Mouse (Mus musculus) hindbrain, embryonic 15.5 days (tissue): Measurements from ENCODE around the gene Inca1. TPM values are rescaled to one million over a fixed set of nuclear protein-coding genes. Genes with fewer than 3 reads are reported as not detected.
A peak's percentile ranks its signal among the peaks of the same experiment; 100 is the strongest.

Experiments used
- ATAC-seq: fragments of 200-750 bp; cut with Nextera tagmentation; 2 replicates; pipeline ENCODE4 v1.8.0; 2017; ENCODE audit warnings: low read depth, moderate number of reproducible peaks, moderate TSS enrichment; ENCODE audit not compliant: low FRiP score
- H3K27ac ChIP-seq: fragments of 300-500 bp; sonication (generic); replicated peaks from 2 replicates; pipeline ENCODE4 v1.5.1; 2015; ENCODE audit warnings: mild to moderate bottlenecking, inconsistent platforms
- H3K27me3 ChIP-seq: fragments of 300-500 bp; sonication (generic); 2 replicates; pipeline ENCODE4 v1.6.1; 2015; ENCODE audit warnings: control low read depth, inconsistent platforms
- H3K36me3 ChIP-seq: fragments of 300-500 bp; sonication (generic); 2 replicates; pipeline ENCODE4 v1.6.1; 2015; ENCODE audit warnings: control low read depth, inconsistent platforms
- H3K4me1 ChIP-seq: fragments of 300-500 bp; sonication (generic); replicated peaks from 2 replicates; pipeline ENCODE4 v1.6.1; 2015; ENCODE audit warnings: control low read depth, inconsistent platforms
- H3K4me2 ChIP-seq: fragments of 300-500 bp; sonication (generic); 2 replicates; pipeline ENCODE4 v1.6.1; 2015; ENCODE audit warnings: moderate library complexity, mild to moderate bottlenecking, inconsistent platforms
- H3K4me3 ChIP-seq: fragments of 300-500 bp; sonication (generic); 2 replicates; pipeline ENCODE4 v1.5.1; 2015; ENCODE audit warnings: mild to moderate bottlenecking, inconsistent platforms
- H3K9ac ChIP-seq: fragments of 300-500 bp; sonication (generic); 2 replicates; pipeline ENCODE4 v1.6.1; 2015; ENCODE audit warnings: inconsistent platforms
- H3K9me3 ChIP-seq: fragments of 300-500 bp; sonication (generic); 2 replicates; pipeline ENCODE4 v1.6.1; 2016; ENCODE audit warnings: control low read depth, inconsistent platforms
- WGBS: fragments of 180-500 bp; shearing (Covaris S2); methylation state at CpG from one replicate; pipeline ENCODE4 v1.1.7; 2015; 5-methylcytosine and 5-hydroxymethylcytosine counted together
- polyA plus RNA-seq: library from polyadenylated mRNA; unstranded; fragments of >200 nt; fragmentation: Nextera tagmentation; extraction: Ambion mirVana; gene quantifications from 2 replicates; pipeline ENCODE4 v1.2.1, GENCODE M21; 2015

The Inca1 gene
- polyA plus RNA-seq, result 1.8 and 1.9 TPM in 2 replicates

GRCm38 (mm10) chr11:70699722-70700556 is at the start of gene Inca1, which contains the start of gene Kif1c:
TSS of gene Inca1 (minus strand) at chr11:70700155.
TSS of gene Kif1c (plus strand) at chr11:70700548.
- Histone ChIP-seq H3K9ac (peak within 1 kb of the TSS; percentile 89), H3K9me3 (no peaks in the 10 kb centered on the region), H3K4me2 (peak within 1 kb of the TSS; percentile 83), H3K4me1 (peaks cover 24% of the 10 kb centered on the region), H3K36me3 (peaks cover 7% of the 10 kb centered on the region), H3K27me3 (no peaks in the 10 kb centered on the region), H3K27ac (peak within 1 kb of the TSS; percentile 96), H3K4me3 (peak within 1 kb of the TSS; percentile 81)
- ATAC-seq, result peak; percentile 96
- WGBS, result 1% methylated on average over 69 of the region's 69 CpGs

GRCm38 (mm10) chr11:70747876-70748545 is 48.1 kb upstream of the Inca1 start:
- no peaks in the 10 kb centered on the region for H3K4me1 ChIP-seq
- H3K27ac ChIP-seq, result no peak overlapping the region
- no peak for ATAC-seq
- 92% methylated on average over 4 of the region's 4 CpGs for whole genome bisulfite sequencing
- no peak overlapping the region for H3K4me2 ChIP-seq
- H3K4me3 ChIP-seq, result no peak overlapping the region
- H3K9me3 ChIP-seq, result no peaks in the 10 kb centered on the region
- no peak overlapping the region for H3K9ac ChIP-seq
- no peaks in the 10 kb centered on the region for H3K36me3 ChIP-seq
- H3K27me3 ChIP-seq, result no peaks in the 10 kb centered on the region

- H3K36me3 ChIP-seq, result no peaks in the 10 kb centered on the region
- no peak overlapping the region for H3K4me3 ChIP-seq
- H3K4me1 ChIP-seq, result no peaks in the 10 kb centered on the region
- H3K27me3 ChIP-seq, result no peaks in the 10 kb centered on the region
- no peaks in the 10 kb centered on the region for H3K9me3 ChIP-seq
- no peak for ATAC-seq
- no peak overlapping the region for H3K9ac ChIP-seq
- WGBS, result 91% methylated on average over 7 of the region's 7 CpGs
- H3K4me2 ChIP-seq, result no peak overlapping the region
- H3K27ac ChIP-seq, result no peak overlapping the region
These were observed 45.7 kb upstream of the Inca1 start for GRCm38 (mm10) chr11:70745636-70746035.

GRCm38 (mm10) chr11:70742581-70743459 is 42.9 kb upstream of the Inca1 start:
- Histone ChIP-seq H3K36me3 (no peaks in the 10 kb centered on the region), H3K4me1 (no peaks in the 10 kb centered on the region), H3K9ac (no peak overlapping the region), H3K4me3 (no peak overlapping the region), H3K27me3 (no peaks in the 10 kb centered on the region), H3K4me2 (no peak overlapping the region), H3K9me3 (no peaks in the 10 kb centered on the region), H3K27ac (no peak overlapping the region)
- ATAC-seq, result no peak
- 74% methylated on average over 12 of the region's 12 CpGs for whole genome bisulfite sequencing

GRCm38 (mm10) chr11:70742117-70742516 is 42.2 kb upstream of the Inca1 start:
- H3K27ac ChIP-seq, result no peak overlapping the region
- no peaks in the 10 kb centered on the region for H3K36me3 ChIP-seq
- ATAC-seq, result no peak
- H3K4me2 ChIP-seq, result no peak overlapping the region
- H3K9me3 ChIP-seq, result no peaks in the 10 kb centered on the region
- no peaks in the 10 kb centered on the region for H3K4me1 ChIP-seq
- no peaks in the 10 kb centered on the region for H3K27me3 ChIP-seq
- no peak overlapping the region for H3K9ac ChIP-seq
- no peak overlapping the region for H3K4me3 ChIP-seq
- 87% methylated on average over 7 of the region's 7 CpGs for WGBS

GRCm38 (mm10) chr11:70741603-70742002 is 41.6 kb upstream of the Inca1 start:
- H3K27me3 ChIP-seq, result no peaks in the 10 kb centered on the region
- no peak for ATAC-seq
- 84% methylated on average over 3 of the region's 3 CpGs for WGBS
- H3K27ac ChIP-seq, result no peak overlapping the region
- H3K4me3 ChIP-seq, result no peak overlapping the region
- H3K36me3 ChIP-seq, result no peaks in the 10 kb centered on the region
- H3K4me1 ChIP-seq, result no peaks in the 10 kb centered on the region
- H3K4me2 ChIP-seq, result no peak overlapping the region
- no peak overlapping the region for H3K9ac ChIP-seq
- H3K9me3 ChIP-seq, result no peaks in the 10 kb centered on the region

GRCm38 (mm10) chr11:70737749-70738148 is 37.8 kb upstream of the Inca1 start:
- Histone ChIP-seq H3K4me1 (no peaks in the 10 kb centered on the region), H3K36me3 (no peaks in the 10 kb centered on the region), H3K9me3 (no peaks in the 10 kb centered on the region), H3K27ac (no peak overlapping the region), H3K27me3 (no peaks in the 10 kb centered on the region), H3K4me3 (no peak overlapping the region), H3K4me2 (no peak overlapping the region), H3K9ac (no peak overlapping the region)
- ATAC-seq, result no peak
- 66% methylated on average over 5 of the region's 5 CpGs for WGBS

GRCm38 (mm10) chr11:70733256-70733655 is 33.3 kb upstream of the Inca1 start:
- peaks cover 8% of the 10 kb centered on the region for H3K36me3 ChIP-seq
- no peak for ATAC-seq
- no peak overlapping the region for H3K27ac ChIP-seq
- H3K4me3 ChIP-seq, result no peak overlapping the region
- H3K27me3 ChIP-seq, result no peaks in the 10 kb centered on the region
- H3K9me3 ChIP-seq, result no peaks in the 10 kb centered on the region
- no peaks in the 10 kb centered on the region for H3K4me1 ChIP-seq
- 74% methylated on average over 5 of the region's 5 CpGs for WGBS
- no peak overlapping the region for H3K9ac ChIP-seq
- no peak overlapping the region for H3K4me2 ChIP-seq

- 65% methylated on average over 5 of the region's 5 CpGs for WGBS
- Histone ChIP-seq H3K36me3 (peaks cover 27% of the 10 kb centered on the region), H3K4me3 (no peak overlapping the region), H3K4me2 (no peak overlapping the region), H3K4me1 (no peaks in the 10 kb centered on the region), H3K27me3 (no peaks in the 10 kb centered on the region), H3K9ac (no peak overlapping the region), H3K27ac (peak overlapping the region; percentile 63), H3K9me3 (no peaks in the 10 kb centered on the region)
- ATAC-seq, result peak; percentile 68; the same call in 1 of the 2 replicates
These were observed 31.2 kb upstream of the Inca1 start for GRCm38 (mm10) chr11:70731178-70731577.

- Histone ChIP-seq H3K4me3 (no peak overlapping the region), H3K27me3 (no peaks in the 10 kb centered on the region), H3K9me3 (no peaks in the 10 kb centered on the region), H3K4me2 (no peak overlapping the region), H3K9ac (no peak overlapping the region), H3K27ac (peak overlapping the region; percentile 63), H3K36me3 (peaks cover 33% of the 10 kb centered on the region), H3K4me1 (no peaks in the 10 kb centered on the region)
- no peak for ATAC-seq
- WGBS, result 90% methylated on average over 9 of the region's 9 CpGs
These were observed 30.6 kb upstream of the Inca1 start for GRCm38 (mm10) chr11:70730427-70731038.

- no peaks in the 10 kb centered on the region for H3K27me3 ChIP-seq
- no peak overlapping the region for H3K27ac ChIP-seq
- H3K4me1 ChIP-seq, result no peaks in the 10 kb centered on the region
- no peak for ATAC-seq
- WGBS, result 88% methylated on average over 5 of the region's 5 CpGs
- H3K9me3 ChIP-seq, result no peaks in the 10 kb centered on the region
- peaks cover 57% of the 10 kb centered on the region for H3K36me3 ChIP-seq
- no peak overlapping the region for H3K4me3 ChIP-seq
- no peak overlapping the region for H3K4me2 ChIP-seq
- H3K9ac ChIP-seq, result no peak overlapping the region
These were observed 27.4 kb upstream of the Inca1 start for GRCm38 (mm10) chr11:70727385-70727784.
